In genomic region chr10:84945692-84946091, GRCm38 (mm10) we compare ENCODE assay signal across 22 mouse cellular contexts. TPM values are rescaled to one million over a fixed set of nuclear protein-coding genes. Genes with fewer than 3 reads are reported as not detected.
DNase-seq lines count a peak whose midpoint lies in the region; ATAC-seq and TF ChIP-seq lines count a peak whose summit lies in the region.
"Had no signal": no experiment of that assay in that cellular context is flagged by ENCODE, and none has a peak within 500 bp of the region (broad histone marks: within the 10 kb centered on the region; RNA-seq: fewer than 3 reads in every experiment).

No protein-coding gene starts in this region.

- no peak for DNase-seq in heart, postnatal 0 days (ENCODE audit: low spot score)
- DNase-seq in heart, adult 18-20 months, result no peak
- peak; percentile 11 for DNase-seq in lung, embryonic 14.5 days
- no peak for DNase-seq in lung, postnatal 25 days (ENCODE audit: low spot score)
- DNase-seq in ES-CJ7 (ENCODE audit: low read depth, low spot score), result peak; percentile 45
- peak; percentile 14 for DNase-seq in induced T-regulatory cell, adult 2 months (ENCODE audit: low read depth)
- no peak for DNase-seq in embryo, embryonic 11 days
- DNase-seq in adrenal gland, adult 8-10 months, result no peak
- DNase-seq: cerebellum, adult 11-12 months; cerebellum, postnatal 25 days; heart, postnatal 14 days; layer of hippocampus, postnatal 36 days; liver, embryonic 13.5 days; lung, postnatal 36 days; right cerebral cortex, postnatal 25 days; thymus, postnatal 36 days had no signal

- H3K9me3 ChIP-seq in heart, postnatal 0 days (replicated peaks; ENCODE audit: control insufficient read depth, low read length), result no peaks in the 10 kb centered on the region
- H3K9me3 ChIP-seq in lung, embryonic 14.5 days (ENCODE audit: low read depth, low read length), result no peaks in the 10 kb centered on the region
- H3K9me3 ChIP-seq: forebrain, embryonic 15.5 days; hindbrain, embryonic 15.5 days; limb, embryonic 10.5 days; liver, embryonic 13.5 days; midbrain, embryonic 10.5 days; neural tube, embryonic 13.5 days had no signal

- WGBS in heart, postnatal 0 days, result 91% methylated on average over 3 of the region's 3 CpGs
- 92% methylated on average over 3 of the region's 3 CpGs for WGBS in lung, embryonic 14.5 days

- no peak overlapping the region for H3K4me3 ChIP-seq in heart, postnatal 0 days (ENCODE audit: low read depth, low read length)
- H3K4me3 ChIP-seq in lung, embryonic 14.5 days (ENCODE audit: low read depth, low read length), result no peak overlapping the region
- H3K4me3 ChIP-seq: erythroblast, embryonic 14.5 days; forebrain, embryonic 15.5 days; hindbrain, embryonic 15.5 days; limb, embryonic 10.5 days; liver, embryonic 13.5 days; midbrain, embryonic 10.5 days; neural tube, embryonic 13.5 days had no signal

- no peak overlapping the region for H3K27ac ChIP-seq in heart, postnatal 0 days (ENCODE audit: low read depth)
- H3K27ac ChIP-seq in lung, embryonic 14.5 days (ENCODE audit: low read depth), result no peak overlapping the region
- H3K27ac ChIP-seq: forebrain, embryonic 15.5 days; hindbrain, embryonic 15.5 days; limb, embryonic 10.5 days; liver, embryonic 13.5 days; midbrain, embryonic 10.5 days; neural tube, embryonic 13.5 days had no signal

- no peak overlapping the region for H3K4me2 ChIP-seq in heart, postnatal 0 days (ENCODE audit: low read depth, low read length)
- no peak overlapping the region for H3K4me2 ChIP-seq in lung, embryonic 14.5 days
- H3K4me2 ChIP-seq: forebrain, embryonic 15.5 days; hindbrain, embryonic 15.5 days; liver, embryonic 13.5 days; neural tube, embryonic 13.5 days had no signal

- H3K9ac ChIP-seq in heart, postnatal 0 days (replicated peaks; ENCODE audit: low read depth, low read length), result no peak overlapping the region
- no peak overlapping the region for H3K9ac ChIP-seq in lung, embryonic 14.5 days
- H3K9ac ChIP-seq: forebrain, embryonic 15.5 days; hindbrain, embryonic 15.5 days; liver, embryonic 13.5 days; neural tube, embryonic 13.5 days had no signal

- ATAC-seq in heart, postnatal 0 days (ENCODE audit: insufficient read depth, low read depth), result no peak
- no peak for ATAC-seq in lung, embryonic 14.5 days (ENCODE audit: insufficient read depth)
- ATAC-seq: forebrain, embryonic 15.5 days had no signal

- TF ChIP-seq EP300 in heart, postnatal 0 days (IDR thresholded peaks at IDR 0.05; ENCODE audit: low read depth), result no peak

- H3K4me1 ChIP-seq in heart, postnatal 0 days (ENCODE audit: control insufficient read depth, insufficient read depth), result no peaks in the 10 kb centered on the region; the same call in 1 of the 2 replicates
- 0 out of 2 replicates have a peak, but pooled peaks cover 8% of the 10 kb centered on the region for H3K4me1 ChIP-seq in lung, embryonic 14.5 days (ENCODE audit: insufficient read depth)
- H3K4me1 ChIP-seq: forebrain, embryonic 15.5 days; limb, embryonic 10.5 days; midbrain, embryonic 10.5 days had no signal

- no peaks in the 10 kb centered on the region for H3K27me3 ChIP-seq in heart, postnatal 0 days (ENCODE audit: control insufficient read depth, insufficient read depth, low read length)
- H3K27me3 ChIP-seq in lung, embryonic 14.5 days (ENCODE audit: insufficient read depth, low read length), result no peaks in the 10 kb centered on the region
- H3K27me3 ChIP-seq: forebrain, embryonic 15.5 days; hindbrain, embryonic 15.5 days; liver, embryonic 13.5 days; neural tube, embryonic 13.5 days had no signal

- TF ChIP-seq CTCF in heart, postnatal 0 days (IDR thresholded peaks at IDR 0.05; ENCODE audit: low read depth), result peak; percentile 33; the same call in 1 of the 2 replicates
- peak; percentile 35; the same call in 1 of the 2 replicates for TF ChIP-seq CTCF in lung, embryonic 14.5 days (IDR thresholded peaks at IDR 0.05; ENCODE audit: low read depth)

- peaks cover 23% of the 10 kb centered on the region for H3K36me3 ChIP-seq in heart, postnatal 0 days (replicated peaks; ENCODE audit: control insufficient read depth, insufficient read depth, low read length)
- H3K36me3 ChIP-seq in lung, embryonic 14.5 days (ENCODE audit: insufficient read depth), result peaks cover 13% of the 10 kb centered on the region

RNA-seq across cellular contexts. Expression of gene Ric8b, which starts 28.3 kb away (rescaled TPM):
- total RNA-seq in heart, postnatal 0 days (2014; rRNA removed; ENCODE audit: low replicate concordance), result 18.3 and 22.7 TPM in 2 replicates
- 10.5 and 12.8 TPM in 2 replicates for polyA plus RNA-seq in heart, postnatal 0 days (2015; fragmentation: Nextera tagmentation; extraction: Ambion mirVana)
- 10 to 100 TPM; 37.8 to 42.2 TPM for total RNA-seq in heart, adult 18-20 months (2021)
- 17.5 and 18.6 TPM in 2 replicates for polyA plus RNA-seq in lung, embryonic 14.5 days (2014; fragmentation: Nextera tagmentation; extraction: Ambion mirVana)
- 10 to 100 TPM; 28.9 to 43.8 (median 33.8) TPM for total RNA-seq in adrenal gland, adult 8-10 months (2022)

Comparison
In these comparisons a context has a peak if more than half of its experiments do, and no peak if none do; other contexts are left out.
1. DNase-seq: peak in lung, embryonic 14.5 days (single experiment), ES-CJ7 (single experiment) and induced T-regulatory cell, adult 2 months (single experiment); none in heart, postnatal 0 days (single experiment), heart, adult 18-20 months (0 of 2), lung, postnatal 25 days (single experiment), embryo, embryonic 11 days (single experiment) and adrenal gland, adult 8-10 months (single experiment).